Comparison of ENCODE assay signal across 23 mouse cellular contexts in the genomic region with DNA sequence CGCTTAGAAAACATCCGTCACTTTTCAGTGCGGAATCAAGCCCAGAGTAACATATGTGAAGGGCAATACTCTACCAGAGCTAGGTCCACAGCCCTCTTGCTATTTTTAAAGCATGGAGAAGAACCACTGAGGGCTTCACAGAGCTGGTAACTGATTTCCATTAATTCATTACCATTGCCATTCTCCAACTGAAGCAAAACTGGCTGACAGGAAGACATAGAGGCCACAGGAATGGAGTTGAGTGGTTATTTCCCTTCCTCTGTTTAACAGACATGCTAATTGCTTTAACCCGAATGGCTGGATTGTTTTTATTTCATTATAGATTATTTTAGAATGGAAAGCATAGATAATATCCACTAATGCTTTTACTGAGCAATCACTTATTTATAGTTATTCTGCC.
"Had no signal": no experiment of that assay in that cellular context is flagged by ENCODE, and none has a peak within 500 bp of the region (broad histone marks: within the 10 kb centered on the region; RNA-seq: fewer than 3 reads in every experiment).

No protein-coding gene starts in this region.

- H3K4me2 ChIP-seq: limb, embryonic 12.5 days; limb, embryonic 13.5 days; limb, embryonic 15.5 days; liver, embryonic 11.5 days; liver, embryonic 12.5 days; liver, embryonic 13.5 days; liver, embryonic 15.5 days; lung, embryonic 14.5 days; lung, embryonic 15.5 days; midbrain, embryonic 11.5 days; midbrain, embryonic 12.5 days; midbrain, embryonic 13.5 days; midbrain, embryonic 15.5 days; neural tube, embryonic 12.5 days had no signal

- H3K4me1 ChIP-seq: limb, embryonic 10.5 days; limb, embryonic 12.5 days; liver, embryonic 12.5 days; liver, embryonic 13.5 days; liver, embryonic 15.5 days; megakaryocyte, embryonic 14.5 days; midbrain, embryonic 10.5 days; midbrain, embryonic 12.5 days; midbrain, embryonic 13.5 days; midbrain, embryonic 15.5 days; neural tube, embryonic 12.5 days had no signal

- H3K4me3 ChIP-seq: limb, embryonic 10.5 days; limb, embryonic 12.5 days; limb, embryonic 13.5 days; limb, embryonic 15.5 days; liver, embryonic 12.5 days; liver, embryonic 13.5 days; liver, embryonic 15.5 days; lung, embryonic 15.5 days; megakaryocyte, embryonic 14.5 days; midbrain, embryonic 10.5 days; midbrain, embryonic 12.5 days; midbrain, embryonic 13.5 days; midbrain, embryonic 15.5 days; myocyte; neural tube, embryonic 12.5 days had no signal

- H3K9ac ChIP-seq: limb, embryonic 12.5 days; limb, embryonic 13.5 days; limb, embryonic 15.5 days; liver, embryonic 12.5 days; liver, embryonic 13.5 days; liver, embryonic 14.5 days; liver, embryonic 15.5 days; liver, postnatal 0 days; lung, embryonic 14.5 days; lung, embryonic 15.5 days; midbrain, embryonic 12.5 days; midbrain, embryonic 13.5 days; midbrain, embryonic 15.5 days; neural tube, embryonic 12.5 days had no signal

- ATAC-seq: liver, embryonic 12.5 days; liver, postnatal 0 days; lung, postnatal 0 days; midbrain, embryonic 13.5 days; midbrain, embryonic 15.5 days; midbrain, embryonic 16.5 days had no signal

- H3K27me3 ChIP-seq: limb, embryonic 12.5 days; limb, embryonic 13.5 days; limb, embryonic 15.5 days; liver, embryonic 12.5 days; liver, embryonic 13.5 days; liver, embryonic 15.5 days; lung, embryonic 15.5 days; megakaryocyte, embryonic 14.5 days; midbrain, embryonic 12.5 days; midbrain, embryonic 13.5 days; midbrain, embryonic 15.5 days; neural tube, embryonic 12.5 days had no signal

- H3K9me3 ChIP-seq: limb, embryonic 10.5 days; limb, embryonic 12.5 days; limb, embryonic 13.5 days; limb, embryonic 15.5 days; liver, embryonic 12.5 days; liver, embryonic 13.5 days; liver, embryonic 15.5 days; lung, embryonic 15.5 days; megakaryocyte, embryonic 14.5 days; midbrain, embryonic 10.5 days; midbrain, embryonic 12.5 days; midbrain, embryonic 13.5 days; midbrain, embryonic 15.5 days; neural tube, embryonic 12.5 days had no signal

- H3K36me3 ChIP-seq: limb, embryonic 10.5 days; limb, embryonic 12.5 days; limb, embryonic 13.5 days; limb, embryonic 15.5 days; liver, embryonic 12.5 days; liver, embryonic 13.5 days; liver, embryonic 15.5 days; lung, embryonic 15.5 days; midbrain, embryonic 10.5 days; midbrain, embryonic 12.5 days; midbrain, embryonic 13.5 days; midbrain, embryonic 15.5 days; neural tube, embryonic 12.5 days had no signal

- H3K27ac ChIP-seq: limb, embryonic 10.5 days; limb, embryonic 12.5 days; limb, embryonic 13.5 days; limb, embryonic 15.5 days; liver, embryonic 12.5 days; liver, embryonic 13.5 days; liver, embryonic 14.5 days; liver, embryonic 15.5 days; lung, embryonic 15.5 days; macrophage; midbrain, embryonic 10.5 days; midbrain, embryonic 12.5 days; midbrain, embryonic 13.5 days; midbrain, embryonic 15.5 days; neural tube, embryonic 12.5 days had no signal
